Mouse (Mus musculus): ENCODE measurements around the gene Dytn. TPM values are rescaled to one million over a fixed set of nuclear protein-coding genes. Genes with fewer than 3 reads are reported as not detected.
"Not testable (repeated sequence)": the region's sequence is repeated elsewhere in the genome, so short reads cannot be mapped to it uniquely, and the experiment has no call there.

Dytn gene
- not detected in 2 replicates for polyA plus RNA-seq (2012; rRNA removed)

- no peak for DNase-seq (ENCODE audit: low read depth, low spot score)
- WGBS = 79% methylated on average over 4 of the region's 4 CpGs
These were observed at the start of gene Dytn for GRCm38 (mm10) chr1:63686827-63687226. Gene Dytn, minus strand, starts transcription at chr1:63686927.

DNA sequence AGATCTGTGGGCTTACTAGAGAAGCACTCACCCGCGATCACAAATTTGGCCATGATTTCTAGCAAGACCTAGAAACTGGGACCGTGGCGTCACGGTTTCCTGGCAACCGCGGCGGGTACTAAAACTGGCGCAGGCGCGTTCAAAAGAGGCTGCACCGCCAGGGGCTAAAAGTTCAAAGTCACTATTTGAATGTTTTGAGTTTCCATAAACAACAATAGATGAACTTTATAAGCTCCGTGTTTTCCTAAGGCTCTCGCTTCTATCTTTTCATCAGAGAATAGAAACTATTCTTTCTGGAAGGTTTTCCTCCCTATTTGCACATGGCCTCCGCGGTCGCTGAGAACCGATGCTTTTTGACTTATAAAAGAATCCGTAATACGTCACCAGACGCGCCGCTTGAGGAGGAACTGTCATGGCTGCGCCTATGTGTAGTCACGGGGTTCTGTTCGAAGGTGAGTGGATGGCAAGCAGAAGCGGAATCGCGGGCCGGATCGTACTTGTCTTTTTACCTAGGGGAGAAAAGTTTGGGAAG, 43.6 kb upstream of the Dytn start, which contains the start of the genes Mdh1b and Fastkd2:
Gene Mdh1b (minus strand): TSS at position 79 of the 532 bp plus-strand sequence.
Gene Fastkd2 (plus strand): TSS at position 375 of the 532 bp plus-strand sequence.
- DNase-seq (ENCODE audit: low read depth, low spot score) = peak; percentile 85
- WGBS = under 1% methylated on average over 31 of the region's 31 CpGs

GRCm38 (mm10) chr1:63729796-63730195, 43.1 kb upstream of the Dytn start:
- WGBS = 56% methylated on average over 8 of the region's 8 CpGs
- DNase-seq (ENCODE audit: low read depth, low spot score) = no peak

DNA sequence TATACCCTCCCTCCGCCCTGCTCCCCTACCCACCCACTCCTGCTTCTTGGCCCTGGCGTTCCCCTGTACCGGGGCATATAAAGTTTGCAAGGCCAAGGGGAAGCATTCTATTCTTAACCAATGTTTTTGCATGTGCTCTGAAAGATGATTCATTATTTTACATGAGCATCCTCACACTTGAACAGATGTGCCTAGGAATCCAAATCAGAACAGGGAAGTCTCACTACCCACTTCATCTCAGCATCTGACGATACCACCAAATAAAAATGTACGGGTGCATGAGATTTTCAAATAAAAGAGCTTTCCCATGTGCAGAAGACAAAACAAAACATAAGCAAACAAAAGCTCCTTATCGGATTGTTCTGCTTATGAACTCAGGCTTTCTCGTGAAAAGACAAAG, 33.4 kb upstream of the Dytn start:
- WGBS = 79% methylated on average over 7 of the region's 7 CpGs
- no peak for DNase-seq (ENCODE audit: low read depth, low spot score)

DNA sequence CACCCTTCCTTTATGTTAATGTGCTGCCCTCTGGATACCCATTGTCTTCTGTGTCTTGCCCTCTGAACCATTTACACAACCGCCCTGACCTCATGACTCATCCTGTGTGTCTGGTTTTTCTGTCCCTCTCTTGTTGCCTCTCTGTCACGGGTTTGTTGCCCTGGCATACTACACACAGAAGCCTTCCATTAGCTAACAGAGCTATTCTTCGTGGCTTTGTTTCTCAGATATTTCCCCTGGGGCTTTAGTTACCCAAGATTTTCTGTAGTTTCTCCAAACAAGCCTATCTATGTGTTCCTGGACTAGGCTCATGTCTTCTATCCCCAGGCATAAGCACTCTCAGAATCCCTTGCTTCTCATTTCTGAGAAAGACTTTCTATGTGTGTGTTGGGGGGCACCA, 22.1 kb upstream of the Dytn start:
- 81% methylated on average over 3 of the region's 3 CpGs for WGBS
- DNase-seq (ENCODE audit: low read depth, low spot score) = no peak

GRCm38 (mm10) chr1:63705733-63706132, 19.0 kb upstream of the Dytn start:
- 12% methylated on average over 5 of the region's 5 CpGs for WGBS
- peak; percentile 32 for DNase-seq (ENCODE audit: low read depth, low spot score)

DNA sequence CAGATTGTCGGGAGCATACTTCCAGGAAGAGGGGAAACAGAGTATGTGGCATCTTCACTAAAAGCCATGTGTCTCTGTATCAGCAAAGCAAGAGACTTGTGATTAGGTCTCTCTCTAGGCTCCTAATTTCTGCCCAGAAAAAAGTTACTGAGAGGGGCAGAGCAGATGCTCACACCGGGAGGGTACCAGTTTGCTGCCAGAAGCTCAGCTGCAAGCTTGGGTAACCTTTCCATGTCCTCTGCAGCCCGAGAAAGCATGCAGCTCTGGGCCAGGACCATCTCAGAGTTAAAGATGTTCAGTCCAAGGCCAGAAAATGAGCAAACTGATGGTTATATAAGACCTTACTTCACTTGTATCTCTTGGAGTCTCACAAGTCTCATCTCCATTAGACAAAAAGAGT, 10.1 kb upstream of the Dytn start:
- no peak for DNase-seq (ENCODE audit: low read depth, low spot score)
- 66% methylated on average over 3 of the region's 3 CpGs for WGBS

DNA sequence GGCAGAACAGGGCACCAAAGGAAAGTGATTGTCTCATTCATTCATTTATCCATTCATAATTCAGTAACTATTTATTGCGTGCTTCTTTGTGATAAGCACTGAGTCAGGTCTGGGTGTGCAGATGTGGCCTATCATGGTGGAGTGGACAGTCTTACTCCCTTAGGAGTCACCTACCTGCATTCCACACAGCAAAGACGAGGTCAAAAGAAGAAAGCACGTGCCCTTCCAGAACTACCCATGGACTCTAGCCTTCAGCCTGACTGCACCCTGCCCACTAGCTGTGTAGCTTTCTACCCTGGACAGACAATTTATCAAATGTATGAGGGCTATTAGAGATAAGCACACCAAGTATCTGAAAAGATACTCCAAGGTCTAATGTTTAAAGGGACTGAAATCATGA, 10.8 kb downstream of the Dytn start:
- WGBS = 87% methylated on average over 3 of the region's 3 CpGs

DNA sequence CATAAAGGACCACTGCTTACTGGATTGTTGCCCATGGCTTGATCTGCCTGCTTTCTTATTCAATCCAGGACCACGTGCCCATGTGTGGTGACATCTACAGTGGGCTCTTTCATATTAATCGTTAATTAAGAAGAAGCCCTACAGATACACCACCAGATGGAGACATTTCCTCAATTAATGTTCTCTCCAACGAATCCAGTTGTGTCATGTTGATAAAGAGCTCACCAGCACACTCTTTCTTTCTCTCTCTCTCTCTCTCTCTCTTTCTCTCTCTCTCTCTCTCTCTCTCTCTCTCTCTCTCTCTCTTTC, 17.9 kb downstream of the Dytn start:
- 1% methylated on average over 3 of the region's 3 CpGs for WGBS

More for the DNA sequence above, 10.8 kb downstream of the Dytn start:
- no peak for DNase-seq (ENCODE audit: low read depth, low spot score)

DNA sequence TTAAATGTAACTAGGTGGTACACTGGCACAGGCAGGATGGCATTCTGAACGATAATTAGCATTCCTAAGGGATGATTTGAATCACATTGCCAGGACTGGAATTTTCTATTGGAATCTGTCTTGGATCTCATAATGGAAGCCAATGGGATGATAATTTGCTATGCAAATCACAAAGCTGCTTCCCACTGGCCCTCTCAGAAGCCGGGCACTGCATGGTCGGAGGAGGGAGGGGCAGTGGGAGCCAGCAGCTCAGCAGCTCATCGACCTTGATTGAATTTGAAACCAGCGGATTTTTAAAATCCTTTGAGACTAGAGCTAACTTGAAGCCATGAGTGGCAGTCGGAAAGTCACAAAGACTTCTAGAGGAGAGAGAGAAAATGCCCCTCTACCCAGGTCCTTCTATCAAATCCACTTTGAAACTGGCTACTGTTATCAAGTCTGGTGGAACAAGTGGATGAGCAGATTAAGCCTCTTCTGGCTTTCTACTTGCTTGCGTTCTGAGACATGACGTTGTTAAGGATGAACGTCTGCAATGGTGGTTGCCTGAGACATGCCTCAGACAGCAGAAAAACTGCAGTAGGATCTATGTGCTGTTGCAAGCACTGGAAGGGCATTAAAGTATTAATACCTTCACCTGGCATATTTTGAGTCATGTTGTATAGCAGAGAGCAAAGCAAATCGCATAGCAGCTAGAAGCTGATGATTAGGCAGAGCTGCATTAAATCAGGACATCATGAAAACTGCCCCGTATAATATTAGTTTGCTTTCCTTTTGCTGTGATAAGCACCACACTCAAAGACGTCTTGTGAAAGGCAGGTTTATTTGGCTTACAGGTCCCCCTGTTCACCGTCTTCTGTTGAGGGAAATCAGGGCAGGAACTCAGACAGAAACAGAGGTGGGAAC, 18.5 kb downstream of the Dytn start:
- DNase-seq (ENCODE audit: low read depth, low spot score) = no peak
- 49% methylated on average over 13 of the region's 13 CpGs for WGBS

More for the DNA sequence above, 17.9 kb downstream of the Dytn start:
- no peak for DNase-seq (ENCODE audit: low read depth, low spot score)

- WGBS = 59% methylated on average over 9 of the region's 9 CpGs
- DNase-seq (ENCODE audit: low read depth, low spot score) = no peak
These were observed 19.4 kb downstream of the Dytn start for GRCm38 (mm10) chr1:63667201-63667948.

GRCm38 (mm10) chr1:63666089-63666488, 20.6 kb downstream of the Dytn start:
- WGBS = 25% methylated on average over 2 of the region's 2 CpGs
- DNase-seq (ENCODE audit: low read depth, low spot score) = peak; percentile 35

GRCm38 (mm10) chr1:63659591-63659990, 27.1 kb downstream of the Dytn start:
- under 1% methylated on average over 7 of the region's 7 CpGs for WGBS
- DNase-seq (ENCODE audit: low read depth, low spot score) = peak; percentile 67

- 4% methylated on average over 6 of the region's 6 CpGs for WGBS
- no peak for DNase-seq (ENCODE audit: low read depth, low spot score)
These were observed 28.7 kb downstream of the Dytn start for GRCm38 (mm10) chr1:63658016-63658415.

DNA sequence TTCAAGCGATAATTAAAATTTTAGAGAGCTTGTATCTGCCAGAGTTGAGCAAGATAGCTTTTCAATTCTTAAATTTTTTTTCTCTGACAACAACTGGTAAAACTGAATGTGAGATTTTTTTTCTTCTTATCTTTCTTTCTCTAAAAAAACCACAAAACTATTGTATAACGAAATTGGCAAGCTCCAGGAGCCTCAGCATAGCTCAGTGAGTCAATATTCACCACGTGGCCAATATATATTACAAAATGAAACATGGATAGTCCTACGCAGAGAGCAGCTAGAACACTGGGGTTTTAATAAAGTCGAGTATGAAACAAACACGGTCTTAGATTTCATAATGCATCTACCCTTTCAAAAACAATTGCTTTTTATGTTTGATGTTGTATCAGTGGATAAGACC, 46.8 kb downstream of the Dytn start:
- 66% methylated on average over 6 of the region's 6 CpGs for WGBS
- no peak for DNase-seq (ENCODE audit: low read depth, low spot score)

DNA sequence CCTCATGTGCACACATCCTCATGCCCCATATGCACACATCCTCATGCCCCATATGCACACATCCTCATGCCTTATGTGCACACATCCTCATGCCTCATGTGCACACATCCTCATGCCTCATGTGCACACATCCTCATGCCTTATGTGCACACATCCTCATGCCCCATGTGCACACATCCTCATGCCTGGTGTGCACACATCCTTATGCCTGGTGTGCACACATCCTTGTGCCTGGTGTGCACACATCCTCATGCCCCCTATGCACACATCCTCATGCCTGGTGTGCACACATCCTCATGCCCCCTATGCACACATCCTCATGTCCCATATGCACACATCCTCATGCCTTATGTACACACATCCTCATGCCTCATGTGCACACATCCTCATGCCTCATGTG, 56.3 kb downstream of the Dytn start:
- DNase-seq (ENCODE audit: low read depth, low spot score) = not testable (repeated sequence)

DNA sequence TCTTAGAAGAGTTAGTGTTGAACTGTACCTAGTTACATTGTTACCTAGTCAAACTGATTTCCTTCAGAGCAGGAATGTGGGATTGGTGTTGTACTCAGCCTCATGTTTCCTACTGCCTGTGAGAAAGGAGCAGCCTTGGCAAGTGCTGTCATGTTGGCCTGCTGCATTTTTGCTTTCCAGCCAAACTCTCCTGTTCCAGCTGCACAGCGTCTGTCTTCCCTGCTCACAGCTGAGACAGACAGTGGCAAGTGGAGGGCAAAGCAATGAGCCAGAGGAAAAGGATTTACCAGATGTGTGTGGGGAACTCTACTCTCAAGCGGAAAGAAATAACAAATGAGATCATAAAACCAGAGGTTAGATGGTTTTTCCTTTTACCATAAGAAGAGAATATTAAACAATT, 58.5 kb downstream of the Dytn start:
- WGBS = 46% methylated on average over 2 of the region's 2 CpGs
- no peak for DNase-seq (ENCODE audit: low read depth, low spot score)

DNA sequence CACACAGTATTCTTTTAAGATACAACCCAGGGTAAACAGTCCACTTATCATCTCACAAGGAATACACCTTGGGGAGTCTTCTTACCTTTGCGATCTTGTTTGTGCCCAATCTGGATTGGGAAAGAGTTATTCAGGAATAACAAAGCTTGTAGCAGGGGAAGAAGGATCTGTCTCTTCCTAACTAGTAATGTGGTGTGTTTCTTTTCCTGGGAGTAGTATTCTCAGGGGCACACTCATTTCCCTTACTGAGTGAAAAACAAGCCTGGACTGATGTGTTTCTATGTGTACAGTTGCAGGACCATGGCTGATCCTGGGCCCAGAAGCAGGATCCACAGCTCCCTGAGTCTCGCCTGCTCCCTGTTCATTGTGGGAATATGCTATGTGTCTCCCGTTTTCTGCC, 71.1 kb downstream of the Dytn start, which contains the start of gene Gm39653:
Gene Gm39653 (plus strand): TSS at position 301 of the 400 bp plus-strand sequence.
- DNase-seq (ENCODE audit: low read depth, low spot score) = no peak
- 81% methylated on average over 3 of the region's 3 CpGs for WGBS

GRCm38 (mm10) chr1:63614594-63614993, 72.1 kb downstream of the Dytn start:
- 3% methylated on average over 11 of the region's 11 CpGs for WGBS
- no peak for DNase-seq (ENCODE audit: low read depth, low spot score)

DNA sequence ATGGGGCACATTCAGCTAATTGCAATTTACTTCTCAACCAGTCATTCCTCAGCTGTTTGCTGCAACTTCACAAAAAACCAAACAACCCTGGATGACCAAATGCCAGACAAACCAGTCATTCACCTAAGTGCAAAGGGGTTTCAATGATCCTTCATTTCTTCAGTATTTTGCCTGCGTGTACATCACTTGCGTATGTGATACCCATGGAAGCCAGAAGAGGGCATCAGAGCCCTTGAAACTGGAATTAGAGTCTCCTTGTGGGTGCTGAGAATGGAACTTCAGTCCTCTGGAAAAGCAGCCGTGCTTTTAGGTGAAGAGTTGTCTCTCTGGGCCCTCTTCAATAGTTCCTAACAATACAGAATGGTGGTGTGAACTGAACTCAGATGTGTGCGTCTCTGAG, 77.1 kb downstream of the Dytn start:
- no peak for DNase-seq (ENCODE audit: low read depth, low spot score)
- WGBS = 89% methylated on average over 4 of the region's 4 CpGs

Data from large intestine, adult 2 months (tissue).